Mouse (Mus musculus): ENCODE results near the gene Eef2. TPM values are rescaled to one million over a fixed set of nuclear protein-coding genes. Genes with fewer than 3 reads are reported as not detected.

Gene Eef2
- 538 and 581 TPM in 2 replicates for polyA plus RNA-seq (2012; ENCODE audit: insufficient read depth, insufficient read length, missing spikeins)

DNA sequence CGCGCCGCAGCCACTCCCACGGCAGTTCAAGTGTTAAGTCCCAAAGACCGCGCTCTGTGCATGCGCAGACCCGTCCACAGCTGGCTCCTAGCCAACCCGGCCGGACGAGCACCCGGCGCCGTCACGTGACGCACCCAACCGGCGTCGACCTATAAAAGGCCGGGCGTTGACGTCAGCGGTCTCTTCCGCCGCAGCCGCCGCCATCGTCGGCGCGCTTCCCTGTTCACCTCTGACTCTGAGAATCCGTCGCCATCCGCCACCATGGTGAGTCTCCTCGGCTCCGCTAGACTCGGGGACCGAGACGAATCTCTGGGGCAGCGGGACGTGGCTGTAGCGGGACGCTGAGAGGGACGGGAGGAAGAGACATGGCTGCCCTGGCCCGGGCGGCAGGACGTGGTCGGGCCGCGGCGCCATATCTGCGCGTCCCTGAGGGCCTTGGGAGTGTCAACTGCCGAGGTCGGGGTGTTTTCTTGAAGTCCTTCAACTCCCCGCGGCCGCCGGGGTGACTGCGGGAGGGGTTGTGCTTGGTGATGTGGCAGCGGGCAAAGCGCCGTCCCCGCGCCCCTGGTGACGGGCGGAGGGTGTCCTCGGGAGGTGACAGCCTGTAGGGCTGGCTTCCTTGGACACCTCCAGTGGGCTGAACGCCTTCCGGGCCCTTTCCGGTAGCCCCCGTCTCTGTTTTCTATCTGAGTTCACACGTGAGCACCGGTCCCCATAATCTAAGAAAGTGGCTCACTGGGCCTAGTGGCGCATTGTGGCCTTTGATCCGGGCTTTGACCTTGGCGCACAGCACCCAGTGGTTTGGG, at the start of gene Eef2:
Gene Eef2, plus strand, starts transcription at position 166 of the 806 bp plus-strand sequence.
- H3K27ac ChIP-seq (replicated peaks; ENCODE audit: low read depth, low read length) = peak within 1 kb of the TSS; percentile 88
- peak within 1 kb of the TSS; percentile 85 for H3K4me3 ChIP-seq (ENCODE audit: insufficient read depth, low read depth, low read length)
- H3K4me1 ChIP-seq (ENCODE audit: control insufficient read depth, insufficient read depth, insufficient read length, low read length) = no peaks in the 10 kb centered on the region; the same call in 1 of the 2 replicates

DNA sequence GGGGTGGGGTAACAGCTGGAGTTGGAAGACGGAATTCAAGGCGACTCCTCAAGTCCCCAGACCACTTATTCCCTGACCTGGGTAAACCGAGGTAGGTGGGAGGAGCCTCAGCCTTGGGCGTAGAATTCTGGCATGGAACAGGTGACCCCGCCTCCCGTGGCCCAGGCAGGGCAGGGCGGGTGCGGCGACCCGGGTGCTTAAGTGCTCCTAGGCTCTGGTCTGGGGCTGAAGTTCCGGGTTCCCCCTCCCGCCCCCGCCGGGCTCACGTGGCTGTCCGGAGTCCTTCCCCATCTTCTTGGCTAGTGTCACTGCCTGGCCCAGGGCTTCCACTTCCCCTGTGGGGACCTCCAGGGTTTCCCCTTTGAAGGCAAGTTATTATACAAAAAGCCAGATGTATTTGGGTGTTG, 42.2 kb upstream of the Eef2 start:
- Histone ChIP-seq H3K4me1 (ENCODE audit: control insufficient read depth, insufficient read depth, insufficient read length, low read length) (peaks cover 16% of the 10 kb centered on the region), H3K27ac (replicated peaks; ENCODE audit: low read depth, low read length) (peak overlapping the region; percentile 76), H3K4me3 (ENCODE audit: insufficient read depth, low read depth, low read length) (peak overlapping the region; percentile 96)

DNA sequence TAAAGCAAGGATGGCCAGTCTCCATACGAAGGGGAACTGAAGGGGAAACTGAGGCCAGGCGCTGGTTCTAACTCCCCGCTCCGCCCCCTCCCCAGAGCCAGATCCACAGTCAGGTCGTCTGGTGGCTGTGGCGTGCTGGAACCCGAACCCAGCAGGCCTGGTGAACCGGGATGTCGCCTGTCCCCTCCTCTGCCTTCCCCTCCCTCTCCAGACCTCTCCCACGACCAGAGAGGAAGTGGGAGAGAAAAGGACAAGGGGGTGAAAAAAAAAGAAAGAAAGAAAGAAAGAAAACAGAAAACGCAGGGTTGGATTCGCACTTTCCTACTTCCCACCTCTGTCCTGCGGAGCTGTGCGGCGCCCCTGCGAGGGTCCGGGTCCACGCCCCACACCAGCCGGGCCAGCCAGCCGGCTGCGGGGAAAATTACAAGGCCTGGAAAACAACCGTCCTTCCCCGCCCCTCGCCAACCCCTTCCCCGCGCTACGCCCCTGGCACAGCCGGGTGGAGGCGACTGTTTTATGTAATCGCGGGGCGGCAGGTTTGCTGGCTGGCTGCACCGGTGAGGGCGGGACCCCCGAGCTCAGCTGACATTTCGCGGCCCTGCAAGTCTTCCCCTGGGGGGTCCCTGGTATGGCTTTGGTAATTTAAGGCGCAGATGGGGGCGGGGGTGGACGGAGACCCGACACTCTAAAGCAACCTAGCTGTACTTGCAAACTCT, 41.3 kb upstream of the Eef2 start, which contains the start of gene Zbtb7a:
Gene Zbtb7a, plus strand, starts transcription at position 255 of the 716 bp plus-strand sequence.
- Histone ChIP-seq H3K4me3 (ENCODE audit: insufficient read depth, low read depth, low read length) (peak within 1 kb of the TSS; percentile 96), H3K27ac (replicated peaks; ENCODE audit: low read depth, low read length) (peak within 1 kb of the TSS; percentile 76), H3K4me1 (ENCODE audit: control insufficient read depth, insufficient read depth, insufficient read length, low read length) (peaks cover 15% of the 10 kb centered on the region)

DNA sequence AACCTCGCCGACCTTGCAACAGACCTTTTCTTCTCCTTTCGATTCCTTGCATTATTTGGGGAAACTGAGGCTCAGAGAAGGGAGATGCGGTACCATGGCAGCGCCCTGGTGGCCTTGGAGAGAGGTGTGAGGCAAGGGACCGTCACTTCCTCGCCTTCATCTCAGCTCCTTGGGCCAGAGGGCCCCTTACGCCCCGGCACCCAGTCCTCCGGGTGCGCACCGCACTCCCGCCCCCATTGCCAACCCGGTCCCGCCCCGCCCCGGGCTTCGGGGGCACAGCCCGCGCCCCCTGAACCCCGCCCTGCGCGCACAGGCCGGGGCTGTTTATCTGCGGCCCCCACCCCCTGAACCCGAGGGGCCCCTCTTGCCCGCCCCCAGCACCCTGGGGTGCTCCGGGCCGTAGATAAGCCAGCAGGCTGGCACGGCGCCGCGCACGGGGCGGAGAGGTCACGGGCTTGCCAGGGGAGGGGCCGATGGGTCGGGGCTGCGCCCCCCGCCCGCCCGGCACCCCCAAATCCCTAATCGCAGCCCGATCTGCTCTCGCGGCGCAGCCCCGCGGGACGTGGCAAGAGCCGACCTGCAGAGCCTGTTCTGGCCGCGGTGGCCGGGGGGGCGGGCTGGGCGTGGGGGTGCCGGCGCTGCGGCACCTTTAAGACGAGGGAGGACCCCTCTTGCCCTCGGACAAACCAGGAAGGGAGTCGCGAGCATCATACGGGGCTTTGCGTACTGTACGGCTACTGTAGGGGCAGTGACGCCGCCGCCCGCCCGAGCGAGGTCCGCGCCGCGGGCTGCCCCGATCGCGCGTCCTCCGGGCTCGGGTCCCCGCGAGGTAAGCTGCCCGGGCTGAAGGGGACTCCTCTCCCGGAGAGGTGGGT, 40.4 kb upstream of the Eef2 start:
- Histone ChIP-seq H3K27ac (replicated peaks; ENCODE audit: low read depth, low read length) (peak overlapping the region; percentile 83), H3K4me1 (ENCODE audit: control insufficient read depth, insufficient read depth, insufficient read length, low read length) (peaks cover 19% of the 10 kb centered on the region), H3K4me3 (ENCODE audit: insufficient read depth, low read depth, low read length) (peak overlapping the region; percentile 96)

- H3K4me1 ChIP-seq (ENCODE audit: control insufficient read depth, insufficient read depth, insufficient read length, low read length) = peaks cover 25% of the 10 kb centered on the region
- peak overlapping the region; percentile 83 for H3K27ac ChIP-seq (replicated peaks; ENCODE audit: low read depth, low read length)
- peak overlapping the region; percentile 96 for H3K4me3 ChIP-seq (ENCODE audit: insufficient read depth, low read depth, low read length)
Measured at GRCm38 (mm10) chr10:81136706-81137231, 39.7 kb upstream of the Eef2 start.

GRCm38 (mm10) chr10:81137252-81138130, 38.9 kb upstream of the Eef2 start:
- Histone ChIP-seq H3K4me3 (ENCODE audit: insufficient read depth, low read depth, low read length) (peak overlapping the region; percentile 94), H3K27ac (replicated peaks; ENCODE audit: low read depth, low read length) (peak overlapping the region; percentile 92), H3K4me1 (ENCODE audit: control insufficient read depth, insufficient read depth, insufficient read length, low read length) (peaks cover 30% of the 10 kb centered on the region)

DNA sequence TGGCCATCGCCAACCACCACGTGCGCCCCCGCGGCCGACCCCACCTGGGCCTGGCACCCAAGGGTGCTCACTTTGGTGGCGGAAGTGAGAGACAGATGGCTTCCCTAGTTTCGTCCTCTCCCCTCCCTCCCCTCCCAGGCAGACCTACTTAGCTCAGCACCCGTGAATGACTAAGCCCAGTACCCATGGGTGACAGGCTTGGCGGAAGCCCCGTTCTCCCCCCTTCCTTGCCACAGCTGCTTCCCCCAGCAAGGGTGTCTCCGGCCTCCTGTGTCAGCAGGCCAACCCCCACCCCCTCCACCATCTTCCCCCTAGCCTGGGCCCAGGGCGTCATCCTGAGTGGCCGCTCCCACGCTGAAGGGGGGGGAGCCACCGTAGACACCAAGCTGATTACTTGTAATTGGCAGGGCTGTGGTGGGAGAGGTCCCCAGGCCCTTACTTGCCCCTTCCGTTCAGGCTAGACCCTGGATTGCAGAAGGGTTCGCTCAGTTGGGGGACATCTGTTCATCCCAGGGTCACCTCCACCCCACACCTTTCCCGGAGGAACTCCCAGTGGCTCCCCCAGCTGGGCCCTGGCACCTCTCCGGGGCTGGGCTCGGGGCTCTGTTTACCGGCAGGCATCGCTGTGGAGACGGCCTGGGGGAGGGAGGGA, 38.2 kb upstream of the Eef2 start:
- H3K27ac ChIP-seq (replicated peaks; ENCODE audit: low read depth, low read length) = peak overlapping the region; percentile 87
- peaks cover 36% of the 10 kb centered on the region for H3K4me1 ChIP-seq (ENCODE audit: control insufficient read depth, insufficient read depth, insufficient read length, low read length)
- H3K4me3 ChIP-seq (ENCODE audit: insufficient read depth, low read depth, low read length) = peak overlapping the region; percentile 94

DNA sequence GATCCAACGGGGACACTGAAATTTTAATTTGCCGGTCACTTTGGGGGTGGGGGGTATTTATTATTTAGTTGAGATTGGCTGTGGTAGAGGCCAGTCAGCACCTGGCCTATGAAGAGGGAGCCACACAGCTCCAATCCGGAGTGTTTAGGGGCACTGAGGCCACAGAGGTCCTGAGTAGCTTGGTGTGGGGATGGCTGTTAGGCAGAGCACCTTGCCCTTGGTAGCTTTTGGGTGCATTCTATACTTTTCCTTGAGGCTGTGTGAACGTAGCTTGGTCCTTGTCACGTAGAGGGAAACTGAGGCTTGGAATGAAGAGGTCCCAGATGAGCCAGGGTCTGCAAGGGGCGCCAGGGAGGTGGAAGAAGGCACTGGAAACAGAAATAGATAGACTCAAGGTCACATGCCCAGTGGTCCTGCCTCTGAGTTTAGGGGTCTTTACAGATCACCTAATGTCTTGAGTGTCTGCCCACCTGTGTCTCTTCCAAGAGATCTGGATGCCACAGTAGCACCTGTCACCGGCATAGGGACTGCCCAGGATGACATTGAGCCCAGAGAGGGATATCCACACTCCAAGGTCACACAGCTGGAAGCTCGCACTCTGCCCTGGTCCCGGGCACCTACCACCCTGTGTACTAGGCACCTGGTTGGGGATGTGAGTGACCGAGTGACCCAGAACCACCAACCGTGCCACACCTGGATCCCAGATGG, 37.5 kb upstream of the Eef2 start:
- peaks cover 34% of the 10 kb centered on the region for H3K4me1 ChIP-seq (ENCODE audit: control insufficient read depth, insufficient read depth, insufficient read length, low read length)
- H3K4me3 ChIP-seq (ENCODE audit: insufficient read depth, low read depth, low read length) = peak overlapping the region; percentile 94
- peak overlapping the region; percentile 82 for H3K27ac ChIP-seq (replicated peaks; ENCODE audit: low read depth, low read length)

- peak overlapping the region; percentile 94 for H3K4me3 ChIP-seq (ENCODE audit: insufficient read depth, low read depth, low read length)
- peaks cover 35% of the 10 kb centered on the region for H3K4me1 ChIP-seq (ENCODE audit: control insufficient read depth, insufficient read depth, insufficient read length, low read length)
- peak overlapping the region; percentile 82 for H3K27ac ChIP-seq (replicated peaks; ENCODE audit: low read depth, low read length)
Measured at GRCm38 (mm10) chr10:81139529-81139846, 36.9 kb upstream of the Eef2 start.

DNA sequence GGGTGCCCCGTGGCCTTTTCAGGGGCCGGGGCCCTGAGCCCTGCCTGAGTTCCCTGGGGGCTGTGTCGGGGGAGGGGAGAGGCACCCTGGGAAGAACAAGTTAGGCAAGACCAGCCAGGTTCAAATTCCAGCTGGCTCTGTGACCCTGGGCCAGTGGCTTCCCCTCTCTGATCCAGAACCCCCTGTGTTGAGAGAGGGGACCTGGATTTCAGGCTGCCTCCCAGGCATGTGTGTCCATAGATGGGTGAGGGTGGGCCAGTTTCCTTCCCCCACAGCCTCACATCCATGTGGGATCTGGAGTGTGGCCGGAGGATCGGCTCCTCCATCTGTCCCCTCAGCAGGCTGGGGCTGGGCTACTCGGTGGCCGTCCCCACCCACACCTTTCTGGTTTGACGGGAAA, 36.4 kb upstream of the Eef2 start:
- peaks cover 32% of the 10 kb centered on the region for H3K4me1 ChIP-seq (ENCODE audit: control insufficient read depth, insufficient read depth, insufficient read length, low read length)
- peak overlapping the region; percentile 82 for H3K27ac ChIP-seq (replicated peaks; ENCODE audit: low read depth, low read length)
- peak overlapping the region; percentile 94 for H3K4me3 ChIP-seq (ENCODE audit: insufficient read depth, low read depth, low read length)

GRCm38 (mm10) chr10:81140717-81141454, 35.5 kb upstream of the Eef2 start:
- peaks cover 37% of the 10 kb centered on the region for H3K4me1 ChIP-seq (ENCODE audit: control insufficient read depth, insufficient read depth, insufficient read length, low read length)
- peak overlapping the region; percentile 94 for H3K4me3 ChIP-seq (ENCODE audit: insufficient read depth, low read depth, low read length)
- H3K27ac ChIP-seq (replicated peaks; ENCODE audit: low read depth, low read length) = peak overlapping the region; percentile 82

DNA sequence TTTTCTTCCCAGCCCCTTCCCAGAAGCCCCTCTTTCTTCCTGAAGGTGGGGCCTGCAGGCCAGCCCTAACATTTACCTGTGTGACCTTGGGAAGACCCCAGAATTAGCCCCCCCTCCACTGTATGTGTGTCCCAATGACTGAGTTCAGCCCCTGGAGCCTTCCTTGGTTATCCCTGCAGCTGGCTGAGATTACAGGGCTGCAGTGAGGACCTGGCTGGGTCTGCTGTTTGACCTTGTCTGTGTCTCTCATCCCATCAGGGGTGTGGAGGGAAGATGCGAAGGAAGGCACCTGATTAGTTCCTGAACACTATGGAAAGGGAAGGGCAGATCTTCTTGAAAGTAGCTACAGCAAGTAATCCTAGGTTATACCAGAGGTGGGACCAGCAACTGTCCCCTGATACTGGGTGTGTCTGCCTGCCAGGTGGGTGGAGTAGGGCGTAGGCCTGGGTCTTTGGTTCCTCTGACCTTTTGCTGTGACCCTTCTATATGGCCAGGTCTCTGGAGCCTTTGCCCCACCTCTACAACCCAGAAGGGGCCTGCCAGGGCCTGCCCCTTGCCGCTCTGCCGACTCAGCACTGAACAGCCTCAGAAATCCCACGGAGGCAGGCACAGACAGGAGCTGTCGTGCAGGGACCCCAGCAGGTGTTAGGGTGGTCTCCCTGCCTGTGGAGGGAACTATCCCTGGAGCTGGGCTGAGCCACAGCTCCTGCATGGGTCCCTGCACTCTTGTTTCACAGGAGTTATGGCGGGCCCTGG, 34.8 kb upstream of the Eef2 start:
- H3K4me1 ChIP-seq (ENCODE audit: control insufficient read depth, insufficient read depth, insufficient read length, low read length) = peaks cover 37% of the 10 kb centered on the region
- H3K4me3 ChIP-seq (ENCODE audit: insufficient read depth, low read depth, low read length) = peak overlapping the region; percentile 94; the same call in 1 of the 2 replicates
- peak overlapping the region; percentile 28 for H3K27ac ChIP-seq (replicated peaks; ENCODE audit: low read depth, low read length)
